Mouse (Mus musculus) midbrain, embryonic 12.5 days (tissue): Measurements from ENCODE around the gene Ubxn7. TPM values are rescaled to one million over a fixed set of nuclear protein-coding genes. Genes with fewer than 3 reads are reported as not detected.

Experiments used
- ATAC-seq: fragments of 200-750 bp; cut with Nextera tagmentation; 2 replicates; pipeline ENCODE4 v1.8.0; 2017; ENCODE audit warnings: low read depth, moderate TSS enrichment, moderate library complexity; ENCODE audit not compliant: low FRiP score
- H3K27ac ChIP-seq: fragments of 300-500 bp; sonication (generic); replicated peaks from 2 replicates; pipeline ENCODE4 v1.5.1; 2016; ENCODE audit warnings: mild to moderate bottlenecking
- H3K27me3 ChIP-seq: fragments of 300-500 bp; sonication (generic); 2 replicates; pipeline ENCODE4 v1.6.1; 2016; ENCODE audit warnings: mild to moderate bottlenecking
- H3K36me3 ChIP-seq: fragments of 300-500 bp; sonication (generic); 2 replicates; pipeline ENCODE4 v1.6.1; 2016
- H3K4me1 ChIP-seq: fragments of 300-500 bp; sonication (generic); 2 replicates; pipeline ENCODE4 v1.6.1; 2016
- H3K4me2 ChIP-seq: fragments of 300-500 bp; sonication (generic); replicated peaks from 2 replicates; pipeline ENCODE4 v1.6.1; 2016; ENCODE audit warnings: mild to moderate bottlenecking, moderate library complexity
- H3K4me3 ChIP-seq: fragments of 300-500 bp; sonication (generic); 2 replicates; pipeline ENCODE4 v1.5.1; 2016; ENCODE audit warnings: mild to moderate bottlenecking
- H3K9ac ChIP-seq: fragments of 300-500 bp; sonication (generic); replicated peaks from 2 replicates; pipeline ENCODE4 v1.6.1; 2016; ENCODE audit warnings: mild to moderate bottlenecking, moderate library complexity
- H3K9me3 ChIP-seq: fragments of 300-500 bp; sonication (generic); 2 replicates; pipeline ENCODE4 v1.6.1; 2016; ENCODE audit warnings: mild to moderate bottlenecking
- WGBS: fragments of 180-500 bp; shearing (Covaris S2); methylation state at CpG from one replicate; pipeline ENCODE4 v1.1.7; 2016; 5-methylcytosine and 5-hydroxymethylcytosine counted together
- polyA plus RNA-seq: library from polyadenylated mRNA; unstranded; fragments of >200 nt; fragmentation: Nextera tagmentation; extraction: Ambion mirVana; gene quantifications from 2 replicates; pipeline ENCODE4 v1.2.1, GENCODE M21; 2016

The Ubxn7 gene
- polyA plus RNA-seq, 1 experiment from 2014 or later, result 35.8 TPM

GRCm38 (mm10) chr16:32441432-32441831 is 109.4 kb downstream of the Ubxn7 start:
- Histone ChIP-seq H3K4me1 (no peaks in the 10 kb centered on the region), H3K27me3 (no peaks in the 10 kb centered on the region), H3K4me2 (no peak overlapping the region), H3K27ac (no peak overlapping the region), H3K4me3 (no peak overlapping the region), H3K36me3 (0 out of 2 replicates have a peak, but pooled peaks cover 8% of the 10 kb centered on the region), H3K9ac (no peak overlapping the region), H3K9me3 (no peaks in the 10 kb centered on the region)
- WGBS, result 93% methylated on average over 3 of the region's 3 CpGs
- no peak for ATAC-seq

Other genes with a start within 250 kb of the Ubxn7 start
- 133 and 137 TPM in 2 replicates for gene Pigx, start 232.5 kb upstream of the Ubxn7 start, polyA plus RNA-seq
- 42.0 and 42.9 TPM in 2 replicates for gene Cep19, start 232.5 kb upstream of the Ubxn7 start, polyA plus RNA-seq
- gene Nrros, start 166.7 kb upstream of the Ubxn7 start, polyA plus RNA-seq, result 6.9 and 9.9 TPM in 2 replicates
- gene Bex6, start 152.4 kb upstream of the Ubxn7 start, polyA plus RNA-seq, result not detected in 2 replicates
- gene Fbxo45, start 85.1 kb upstream of the Ubxn7 start, polyA plus RNA-seq, result 21.5 and 26.8 TPM in 2 replicates
- gene Wdr53, start 85.0 kb upstream of the Ubxn7 start, polyA plus RNA-seq, result 14.4 and 16.8 TPM in 2 replicates
- gene Smco1, start 60.8 kb upstream of the Ubxn7 start, polyA plus RNA-seq, result not detected in 2 replicates
- 37.4 and 41.0 TPM in 2 replicates for gene Rnf168, start 54.8 kb upstream of the Ubxn7 start, polyA plus RNA-seq
- gene Tm4sf19, start 68.2 kb downstream of the Ubxn7 start, polyA plus RNA-seq, result not detected in 2 replicates
- gene Tctex1d2, start 87.4 kb downstream of the Ubxn7 start, polyA plus RNA-seq, result 26.2 and 28.4 TPM in 2 replicates
- 43.5 and 46.0 TPM in 2 replicates for gene Pcyt1a, start 98.7 kb downstream of the Ubxn7 start, polyA plus RNA-seq
- gene Slc51a, start 155.6 kb downstream of the Ubxn7 start, polyA plus RNA-seq, result 0.18 and 0.24 TPM in 2 replicates
- gene Zdhhc19, start 164.0 kb downstream of the Ubxn7 start, polyA plus RNA-seq, result not detected in 2 replicates